Mouse (Mus musculus): ENCODE data around the gene Kcna7.

DNA sequence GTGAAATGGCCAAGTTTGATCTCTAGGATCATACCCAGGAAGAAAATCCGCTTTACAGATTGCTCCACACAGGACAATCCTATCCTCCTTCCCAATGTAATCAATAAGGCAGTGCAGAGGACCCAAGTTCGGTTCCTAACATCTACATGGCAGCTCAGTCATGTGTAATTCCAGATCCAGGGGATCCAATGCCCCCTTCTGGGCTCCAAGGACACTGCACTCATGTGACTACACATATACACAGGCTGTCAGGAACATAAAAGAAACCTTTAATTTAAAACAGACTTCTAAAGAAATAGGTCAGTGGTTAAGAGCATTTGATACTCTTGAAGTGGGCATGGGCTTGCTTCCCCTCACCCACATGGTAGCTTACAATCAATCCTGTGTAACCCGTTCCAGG lies 19.4 kb upstream of the Kcna7 start:
- TF ChIP-seq POLR2A (IDR thresholded peaks at IDR 0.05; ENCODE audit: borderline replicate concordance, low read depth, low read length) (no peak), CTCF (IDR thresholded peaks at IDR 0.05; ENCODE audit: low read depth, low read length) (no peak)
